Mouse (Mus musculus) regulatory T cell (primary cell): ENCODE measurements around the gene Ift74.

Source experiments
- in situ Hi-C: fragments of 300-600 bp; cut with MboI, MseI; formaldehyde crosslinking; loops from one replicate; pipeline ENCODE4 v1.15.1; 2025; ENCODE audit warnings: high pct_unique_total_duplicates

Gene Ift74

DNA sequence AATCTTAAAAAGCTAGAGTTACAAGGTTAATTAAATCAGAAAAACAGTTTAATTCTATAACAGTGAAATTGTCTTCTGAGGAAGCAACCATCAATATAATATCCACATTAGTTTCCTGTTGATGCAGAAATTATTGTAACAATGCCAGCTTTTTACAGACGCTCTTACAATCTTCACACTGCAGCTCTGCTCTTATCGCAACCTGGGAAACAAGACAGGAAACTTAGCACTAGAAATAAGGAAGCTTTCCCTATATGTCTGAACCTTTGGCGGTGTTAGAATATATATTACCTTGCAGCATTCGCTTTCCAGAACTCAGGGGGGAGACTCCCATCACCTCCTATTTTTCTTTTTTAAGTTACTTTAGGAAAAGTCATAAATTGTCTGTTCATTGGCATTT lies 76.8 kb downstream of the Ift74 start:
- in situ Hi-C loops = no loop called here

DNA sequence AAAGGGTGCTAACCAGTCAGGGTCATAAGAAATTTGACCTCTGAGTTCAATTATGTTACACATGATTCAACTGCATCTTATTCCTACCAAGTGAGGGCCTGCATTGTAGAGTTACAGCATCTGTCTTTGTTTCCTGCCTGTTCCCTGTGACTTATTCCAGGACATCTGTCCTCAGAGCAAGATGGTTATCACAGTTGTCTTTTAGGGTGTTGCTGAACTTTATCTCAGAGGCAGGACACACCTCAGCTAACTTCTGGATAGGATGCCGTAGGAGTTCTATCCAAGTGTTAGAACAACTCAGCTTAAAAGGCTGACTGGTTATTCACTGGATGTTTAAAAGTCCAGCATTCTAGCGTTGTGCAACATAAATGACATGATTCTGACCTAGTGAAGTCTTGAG lies 77.9 kb downstream of the Ift74 start:
- in situ Hi-C loops = no loop called here

DNA sequence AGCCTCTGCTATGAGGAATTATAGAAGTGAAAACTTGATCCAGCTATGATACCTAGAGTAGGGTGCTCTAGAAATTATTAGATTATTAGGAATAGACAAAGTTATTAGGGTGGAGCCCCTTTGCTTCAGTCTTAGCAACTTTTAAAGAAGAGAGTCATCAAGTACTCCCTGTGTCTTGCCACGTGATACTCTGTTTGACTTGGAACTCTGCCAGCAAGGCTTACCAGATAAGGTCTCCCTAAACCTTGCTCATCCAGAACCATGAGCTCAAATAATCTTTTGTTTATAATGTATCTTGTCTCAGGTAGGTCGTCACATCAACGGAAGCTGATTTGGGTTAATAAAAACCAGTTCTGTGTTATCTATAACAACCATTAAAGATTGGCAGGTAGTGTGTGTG lies 82.1 kb downstream of the Ift74 start:
- in situ Hi-C loops = no loop called here

DNA sequence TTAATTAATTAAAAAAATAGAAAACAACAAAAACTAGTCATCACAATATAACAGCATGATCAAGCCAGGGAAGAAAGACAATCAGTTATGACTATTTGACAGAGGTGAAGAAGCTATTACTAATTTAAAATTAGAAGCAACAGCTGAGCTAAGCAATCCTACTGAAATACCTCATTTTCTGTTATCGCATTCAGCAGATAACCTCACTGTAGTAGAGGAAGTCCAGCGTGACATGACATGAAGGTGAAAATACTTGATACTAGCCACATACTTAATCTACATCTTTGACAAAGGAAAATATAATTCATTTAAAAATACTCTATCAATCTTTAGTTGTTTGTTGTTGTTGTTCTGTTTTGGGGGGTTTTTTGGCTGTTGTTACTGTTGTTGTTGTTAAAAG lies 96.7 kb downstream of the Ift74 start:
- in situ Hi-C loops = no loop called here

DNA sequence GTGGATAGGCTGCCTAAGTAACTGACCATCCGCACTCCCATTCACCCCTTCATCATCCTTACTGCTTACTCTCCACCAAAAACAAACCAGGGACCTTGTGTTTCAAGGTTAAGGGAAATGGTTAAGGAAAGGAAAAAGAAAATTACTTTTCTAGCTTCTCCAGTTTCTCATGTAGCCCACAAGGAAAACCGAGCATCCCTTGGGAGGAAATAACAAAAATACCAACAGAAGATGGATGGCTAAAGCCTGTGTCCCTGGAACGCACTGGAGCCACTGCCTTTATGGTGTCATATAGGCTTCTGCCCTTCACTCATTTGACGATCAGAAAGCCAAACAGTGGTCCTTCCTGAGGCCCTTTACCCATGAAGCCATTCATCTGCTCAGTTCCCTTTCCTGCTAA lies 97.1 kb downstream of the Ift74 start:
- in situ Hi-C loops = no loop called here

DNA sequence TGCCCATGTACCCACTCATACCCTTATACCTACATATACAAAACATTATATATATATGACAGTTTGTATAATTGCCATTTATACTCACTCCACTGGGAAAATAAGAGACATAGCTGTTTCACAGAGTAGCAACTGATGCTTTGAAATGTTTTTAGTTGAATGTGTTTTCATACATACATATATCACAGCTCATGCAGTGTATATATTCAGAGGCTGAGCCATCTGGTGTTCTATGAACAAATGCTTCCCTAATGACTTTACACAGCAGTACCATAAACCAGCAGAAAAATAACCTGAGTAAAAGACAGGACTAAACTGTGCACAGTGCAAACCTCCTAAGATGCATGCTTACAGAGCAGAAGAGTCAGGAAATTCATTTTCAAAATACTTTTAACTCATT lies 99.5 kb downstream of the Ift74 start:
- in situ Hi-C loops = no loop called here

DNA sequence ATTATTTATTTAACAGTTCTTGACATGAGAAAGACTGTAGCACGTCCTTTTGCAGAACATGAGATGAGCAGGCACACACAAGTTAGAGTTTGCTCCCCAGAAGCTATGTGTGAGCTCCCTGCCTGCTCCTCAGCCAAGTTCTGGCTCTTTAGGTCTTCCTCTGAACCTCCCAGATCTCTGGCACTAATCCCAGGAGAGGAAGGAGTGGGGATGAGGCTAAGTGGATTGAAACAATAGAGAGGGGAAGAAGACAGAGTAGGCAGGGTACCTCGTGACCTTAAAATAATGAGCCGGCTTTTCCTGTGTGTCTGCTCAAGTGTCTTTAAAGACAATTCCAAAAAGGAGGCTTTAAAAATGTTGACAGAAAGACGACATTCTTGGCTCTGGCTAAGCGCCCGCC lies 100.9 kb downstream of the Ift74 start:
- in situ Hi-C loops = no loop called here

DNA sequence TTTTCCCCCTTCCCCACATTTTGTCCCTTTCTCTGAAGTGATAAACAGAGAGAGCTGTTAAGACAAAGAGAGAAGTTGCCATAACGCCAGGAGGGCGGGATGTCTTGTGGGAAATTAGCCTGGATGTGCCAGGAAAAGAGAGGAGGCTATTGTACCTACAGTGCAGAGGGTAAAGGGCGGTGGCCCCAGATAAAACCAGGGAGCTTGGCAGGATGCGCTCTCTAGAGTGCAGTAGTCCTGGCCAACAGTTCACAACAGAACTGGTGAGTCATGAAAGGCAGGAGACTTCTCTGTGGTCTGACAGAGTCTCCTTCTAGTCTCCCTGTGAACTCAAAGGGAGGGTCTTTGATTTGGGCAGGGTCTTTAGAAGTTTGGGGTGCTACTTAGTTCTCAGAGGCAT lies 111.5 kb downstream of the Ift74 start:
- in situ Hi-C loops = no loop called here

DNA sequence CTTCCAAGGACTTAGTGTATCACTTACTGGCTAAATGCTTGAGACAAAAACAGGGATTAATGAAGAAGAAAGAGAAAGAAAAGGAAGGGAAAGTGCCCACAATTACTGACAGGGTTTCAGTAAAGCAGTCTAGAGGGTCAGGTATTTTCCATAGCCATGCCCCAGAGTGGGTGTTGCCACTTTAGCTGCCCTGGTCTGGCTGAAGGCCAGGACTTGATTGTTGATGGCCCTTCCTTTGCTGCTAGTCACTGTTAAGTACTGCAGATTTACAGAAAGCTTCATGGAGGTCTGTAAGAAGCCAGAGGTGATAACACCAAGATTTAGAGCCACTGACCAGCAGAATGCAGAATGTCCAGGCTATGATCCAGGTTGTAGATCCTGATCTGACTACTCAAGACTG lies 118.4 kb downstream of the Ift74 start:
- in situ Hi-C loops = no loop called here

DNA sequence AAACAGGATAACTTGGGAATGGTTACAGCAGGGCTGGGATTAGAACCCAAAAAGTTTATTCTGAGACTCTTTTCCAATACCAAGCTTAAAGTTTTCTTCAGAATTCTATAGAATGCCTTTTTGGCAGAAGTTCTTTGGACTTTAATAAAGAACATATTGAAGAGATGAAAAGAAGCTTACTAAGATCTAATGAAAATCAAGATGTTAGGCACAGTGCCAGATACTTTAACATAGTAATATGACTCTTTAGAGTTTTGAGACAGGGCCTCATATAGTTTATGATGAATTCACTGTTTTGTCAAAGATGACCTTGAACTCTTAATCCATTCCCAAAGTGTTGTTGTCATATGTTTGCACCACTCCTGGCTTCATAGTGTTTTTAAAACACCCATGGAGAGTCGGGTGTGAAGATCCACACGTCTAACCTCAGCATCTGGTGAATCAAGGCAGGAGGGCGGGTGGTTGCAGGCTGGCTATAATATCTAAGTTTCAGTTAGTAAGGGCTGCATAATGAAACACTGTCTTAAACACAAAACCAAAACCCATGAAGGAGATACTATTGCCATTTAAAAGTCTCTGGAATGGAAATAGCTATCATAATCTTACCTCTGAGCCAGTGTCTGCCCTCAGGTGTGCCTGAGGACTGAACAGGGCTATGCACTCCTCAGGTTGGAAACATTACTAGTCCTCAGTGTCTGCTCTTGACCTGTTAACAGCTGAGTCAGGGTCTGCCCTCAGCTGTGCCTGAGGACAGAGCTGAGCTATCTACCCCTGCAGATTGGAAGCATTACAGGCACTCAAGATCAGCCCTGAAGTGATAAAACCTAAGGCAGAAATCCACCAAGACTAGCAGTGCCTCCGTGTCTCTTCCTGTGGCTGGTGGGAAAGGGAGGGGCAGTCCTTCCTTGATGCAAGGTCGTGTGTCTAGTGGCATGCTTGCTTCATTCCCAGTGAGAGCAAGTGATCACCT lies 123.3 kb downstream of the Ift74 start:
- in situ Hi-C loops = no loop called here

DNA sequence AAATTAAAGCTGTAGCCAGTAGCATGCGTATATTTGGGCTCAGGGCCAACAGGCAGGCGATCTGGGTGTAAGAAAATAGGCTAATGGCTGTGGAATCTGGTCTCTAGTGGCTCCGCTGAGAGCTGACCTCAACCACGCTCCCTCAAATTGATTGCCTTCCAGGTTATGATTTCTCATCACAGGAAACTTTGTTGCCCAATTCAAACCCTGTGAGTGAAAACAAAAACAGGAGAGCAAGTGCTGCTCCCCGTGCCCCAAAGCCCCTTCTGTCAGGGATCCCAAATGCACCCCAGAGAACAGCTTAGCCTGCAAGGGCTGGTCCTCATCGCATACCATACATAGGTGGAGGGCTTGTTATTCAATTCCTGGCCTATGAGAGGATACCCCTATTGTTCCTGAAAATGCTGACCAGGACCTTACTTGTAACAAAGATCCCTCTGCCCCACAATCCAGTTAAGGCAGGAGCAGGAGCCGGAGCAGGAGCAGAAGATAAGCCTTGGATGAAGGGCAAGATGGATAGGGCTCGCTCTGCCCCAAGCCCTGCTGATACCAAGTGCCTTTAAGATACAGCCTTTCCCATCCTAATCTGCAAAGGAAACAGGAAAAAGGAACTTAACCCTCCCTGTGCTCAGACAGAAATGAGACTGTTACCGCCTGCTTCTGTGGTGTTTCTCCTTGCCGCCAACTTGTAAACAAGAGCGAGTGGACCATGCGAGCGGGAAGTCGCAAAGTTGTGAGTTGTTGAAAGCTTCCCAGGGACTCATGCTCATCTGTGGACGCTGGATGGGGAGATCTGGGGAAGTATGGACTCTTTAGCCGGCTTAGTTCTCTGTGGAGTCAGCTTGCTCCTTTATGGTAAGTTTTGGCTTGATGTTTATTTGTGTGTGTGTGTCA lies 124.8 kb downstream of the Ift74 start, which contains the start of gene Tek:
Gene Tek, plus strand, starts transcription at position 452 of the 894 bp plus-strand sequence.
- in situ Hi-C loops = no loop called here

DNA sequence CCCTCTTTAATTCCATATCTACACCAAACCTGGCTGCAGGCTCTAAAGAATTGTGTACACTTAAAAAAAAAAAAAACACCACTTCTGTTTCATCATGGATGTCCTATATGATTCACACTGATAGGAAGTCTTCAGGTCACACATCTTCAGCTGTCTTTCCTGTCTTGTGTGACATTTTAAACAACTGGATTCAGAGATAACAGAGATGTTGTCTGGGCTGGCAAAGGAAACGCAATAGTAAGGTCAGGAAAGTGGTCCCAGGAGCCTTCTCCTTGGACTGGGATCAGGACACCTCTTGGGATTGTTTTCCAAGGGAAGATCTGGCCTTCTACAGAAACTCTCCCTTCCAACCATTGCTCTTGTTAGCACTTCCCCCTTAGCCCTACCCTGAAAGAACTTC lies 127.5 kb downstream of the Ift74 start:
- in situ Hi-C loops = no loop called here
